Mouse (Mus musculus) neutrophil, adult 59 days (primary cell): Measurements from ENCODE around the gene Gm5089. TPM values are rescaled to one million over a fixed set of nuclear protein-coding genes. Genes with fewer than 3 reads are reported as not detected.

Experiments used
- total RNA-seq, 2 experiments: library from RNA; stranded (reverse); gene quantifications; 1 replicate in 1 of 2; 2 replicates in 1 of 2; pipeline ENCODE4 v1.2.4; 2023

Gm5089 gene
- total RNA-seq, result not detected

GRCm38 (mm10) chr14:122450496-122451382 lies at the start of gene Gm5089:
Gene Gm5089, minus strand, starts transcription at chr14:122451115.

GRCm38 (mm10) chr14:122490441-122491328 lies 39.8 kb upstream of the Gm5089 start, which contains the start of gene Gm10837:
Gene Gm10837, plus strand, starts transcription at chr14:122490586.

DNA sequence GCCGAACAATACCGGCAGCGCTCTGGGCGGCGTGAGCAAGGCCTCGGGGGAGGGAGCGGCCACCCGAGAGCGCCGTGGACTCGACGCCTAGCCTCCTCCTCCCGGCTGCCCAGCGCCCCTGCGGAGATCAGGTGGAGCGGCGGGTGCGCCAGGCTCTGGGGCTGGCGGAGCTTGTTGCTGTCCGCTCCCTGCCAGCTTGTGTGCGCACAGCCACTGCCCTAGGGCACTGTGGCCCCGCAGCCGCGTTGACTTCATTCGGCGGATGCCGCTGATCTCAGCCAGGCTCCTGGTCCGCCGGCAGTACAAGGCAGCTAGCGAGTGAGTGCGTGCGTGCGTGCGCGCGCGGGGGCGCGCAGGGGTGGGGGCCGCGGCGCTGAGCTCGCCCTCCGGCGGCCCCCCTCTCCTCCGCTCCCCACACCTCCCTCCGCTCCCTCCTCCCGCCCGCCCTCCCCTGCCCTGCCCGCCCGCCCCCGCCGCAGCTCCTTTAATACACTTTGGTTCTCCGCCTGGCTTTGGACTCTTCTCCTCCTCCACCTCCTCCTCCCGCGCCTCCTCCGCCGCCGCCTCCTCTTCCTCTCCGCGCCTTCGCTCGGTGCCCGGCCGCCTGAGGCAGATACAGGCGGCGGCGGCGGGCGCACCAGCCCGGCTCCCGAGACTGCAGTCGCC lies 24.1 kb upstream of the Gm5089 start, which contains the start of gene Zic2:
Zic2 (plus strand) TSS at position 545 of the 666 bp plus-strand sequence.

DNA sequence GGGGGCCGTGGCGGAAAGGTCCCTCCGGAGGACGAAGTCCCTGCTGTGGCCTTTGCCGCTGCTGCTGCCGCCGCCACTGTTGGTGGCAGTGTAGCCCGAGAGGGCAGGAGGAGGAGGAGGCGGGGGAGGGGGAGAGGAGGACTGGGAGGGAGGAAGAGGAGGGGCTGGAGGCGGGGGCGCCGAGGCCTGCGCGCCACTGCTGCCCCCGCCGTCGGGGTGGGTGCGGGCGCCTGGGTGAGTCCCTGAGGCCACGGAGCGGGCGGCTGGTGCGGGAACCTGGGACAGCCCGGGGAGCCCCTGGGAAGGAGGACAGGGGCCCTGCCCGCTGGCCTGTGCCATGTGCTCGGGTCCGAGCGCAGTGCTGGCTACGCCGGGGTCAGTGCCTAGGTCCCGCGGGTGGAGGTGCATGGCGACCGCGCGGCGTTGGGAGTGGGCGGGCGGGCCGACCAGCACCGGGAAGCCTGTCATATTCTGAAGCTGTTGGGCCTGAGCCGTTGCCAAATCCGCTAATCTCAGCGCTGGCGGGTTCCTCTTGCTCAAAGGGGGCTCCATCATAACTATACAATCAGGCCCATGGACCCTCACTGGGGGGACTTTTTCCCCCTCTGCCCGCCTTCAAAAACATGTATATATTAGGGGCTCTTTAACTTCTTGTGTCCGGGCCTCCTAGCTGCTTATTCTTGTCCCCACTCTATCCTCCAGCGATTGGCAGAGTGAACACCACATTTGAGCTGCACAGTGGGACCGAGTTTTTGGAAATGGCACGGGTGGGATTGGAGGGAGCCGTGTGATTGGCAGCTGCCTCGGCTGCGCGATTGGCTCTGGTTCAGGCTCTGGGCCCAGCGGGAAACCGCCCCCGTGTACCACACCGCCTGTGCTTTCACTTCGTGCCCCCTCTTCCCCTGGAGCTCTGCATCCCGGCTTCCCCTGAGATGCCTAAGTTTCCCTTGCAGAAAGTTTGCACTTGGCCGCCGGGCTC lies 14.1 kb upstream of the Gm5089 start, which contains the start of gene Zic5:
Zic5 (minus strand) TSS at position 915 of the 979 bp plus-strand sequence.

Other genes starting within 250 kb of the Gm5089 start
- not detected for gene Zic5, start 14.6 kb upstream of the Gm5089 start, total RNA-seq
- gene Zic2, start 24.3 kb upstream of the Gm5089 start, total RNA-seq, result not detected
- not detected for gene Gm10837, start 39.5 kb upstream of the Gm5089 start, total RNA-seq
- gene Pcca, start 83.2 kb upstream of the Gm5089 start, total RNA-seq, result 10 to 100 TPM; 10.4 to 11.4 TPM